ENCODE assay signal across 12 mouse cellular contexts in genomic region chr4:105365076-105365475, GRCm38 (mm10).
A peak's percentile ranks its signal among the peaks of the same experiment; 100 is the strongest.
DNase-seq lines count a peak whose midpoint lies in the region; ATAC-seq and TF ChIP-seq lines count a peak whose summit lies in the region.
"Had no signal": no experiment of that assay in that cellular context is flagged by ENCODE, and none has a peak within 500 bp of the region (broad histone marks: within the 10 kb centered on the region; RNA-seq: fewer than 3 reads in every experiment).

No protein-coding gene starts in this region.

- no peak overlapping the region for H3K4me2 ChIP-seq in stomach, postnatal 0 days (replicated peaks; ENCODE audit: low read depth)
- H3K4me2 ChIP-seq: intestine, embryonic 15.5 days had no signal

- ATAC-seq in stomach, postnatal 0 days (ENCODE audit: low FRiP score, low TSS enrichment), result 0 out of 2 replicates have a peak, but pooled peaks have one; percentile 15
- ATAC-seq: forebrain, postnatal 0 days had no signal

- no peaks in the 10 kb centered on the region; the same call in 1 of the 2 replicates for H3K4me1 ChIP-seq in lung, adult 2 months (ENCODE audit: control insufficient read depth, insufficient read depth, low read length)
- H3K4me1 ChIP-seq in stomach, postnatal 0 days (replicated peaks; ENCODE audit: control insufficient read depth, insufficient read depth), result no peaks in the 10 kb centered on the region
- H3K4me1 ChIP-seq: intestine, embryonic 15.5 days had no signal

- no peak overlapping the region for H3K9ac ChIP-seq in stomach, postnatal 0 days (ENCODE audit: low read length)
- H3K9ac ChIP-seq: forebrain, postnatal 0 days; intestine, embryonic 15.5 days had no signal

- no peaks in the 10 kb centered on the region for H3K36me3 ChIP-seq in stomach, postnatal 0 days (ENCODE audit: control insufficient read depth, insufficient read depth, low read length)
- H3K36me3 ChIP-seq: intestine, embryonic 15.5 days had no signal

- 54% methylated on average over 5 of the region's 5 CpGs for WGBS in lung, adult 2 months
- 54% methylated on average over 5 of the region's 5 CpGs for WGBS in stomach, postnatal 0 days

- TF ChIP-seq POLR2A in lung, adult 2 months (IDR thresholded peaks at IDR 0.05; ENCODE audit: borderline replicate concordance, extremely low read depth, low read depth, low read length), result no peak

- TF ChIP-seq CTCF in lung, adult 2 months (IDR thresholded peaks at IDR 0.05; ENCODE audit: insufficient read depth, low read length), result no peak
- no peak for TF ChIP-seq CTCF in stomach, postnatal 0 days (IDR thresholded peaks at IDR 0.05; ENCODE audit: low read depth)

- no peaks in the 10 kb centered on the region for H3K27me3 ChIP-seq in stomach, postnatal 0 days (ENCODE audit: control insufficient read depth, insufficient read depth, low read length)
- H3K27me3 ChIP-seq: intestine, embryonic 15.5 days had no signal

- H3K27ac ChIP-seq in stomach, postnatal 0 days (replicated peaks), result no peak overlapping the region
- H3K27ac ChIP-seq: intestine, embryonic 15.5 days had no signal

- H3K9me3 ChIP-seq in stomach, postnatal 0 days (ENCODE audit: control insufficient read depth, low read length), result no peaks in the 10 kb centered on the region
- H3K9me3 ChIP-seq: intestine, embryonic 15.5 days had no signal

- H3K4me3 ChIP-seq in lung, adult 2 months (replicated peaks; ENCODE audit: extremely low read depth, low read depth, low read length), result no peak overlapping the region
- H3K4me3 ChIP-seq in stomach, postnatal 0 days (ENCODE audit: low read depth, low read length), result no peak overlapping the region
- H3K4me3 ChIP-seq: intestine, embryonic 15.5 days had no signal

- DNase-seq in lung, adult 18-20 months, result peak; percentile 21 to 36
- DNase-seq in lung, adult 2 months, result no peak
- peak; percentile 80 for DNase-seq in kidney, adult 18-20 months
- DNase-seq in kidney, postnatal 36 days, result peak; percentile 88 to 92
- no peak for DNase-seq in stomach, postnatal 0 days (ENCODE audit: low spot score)
- no peak for DNase-seq in cerebellum, adult 11-12 months
- DNase-seq in right cerebral cortex, postnatal 25 days, result no peak
- DNase-seq: cerebellum, postnatal 14 days; forebrain, postnatal 0 days; spleen, adult 18-20 months; thymus, postnatal 25 days had no signal

- no peak for TF ChIP-seq EP300 in stomach, postnatal 0 days (optimal IDR thresholded peaks at IDR 0.05)

Comparison
In these comparisons a context has a peak if more than half of its experiments do, and no peak if none do; other contexts are left out.
1. DNase-seq: peak in lung, adult 18-20 months (2 of 2), kidney, adult 18-20 months (single experiment) and kidney, postnatal 36 days (2 of 2); none in lung, adult 2 months (single experiment), stomach, postnatal 0 days (single experiment), cerebellum, adult 11-12 months (single experiment) and right cerebral cortex, postnatal 25 days (single experiment).